Mouse (Mus musculus) forebrain, embryonic 15.5 days (tissue): Measurements from ENCODE around the gene H2-D1. TPM values are rescaled to one million over a fixed set of nuclear protein-coding genes. Genes with fewer than 3 reads are reported as not detected.
"Not testable (repeated sequence)": the region's sequence is repeated elsewhere in the genome, so short reads cannot be mapped to it uniquely, and the experiment has no call there.

Experiments
- ATAC-seq: fragments of 200-750 bp; cut with Nextera tagmentation; replicated peaks from 2 replicates; pipeline ENCODE4 v1.8.0; 2017; ENCODE audit warnings: mild to moderate bottlenecking, moderate TSS enrichment, moderate library complexity
- H3K27ac ChIP-seq: fragments of 300-500 bp; sonication (generic); replicated peaks from 2 replicates; pipeline ENCODE4 v1.5.1; 2015; ENCODE audit warnings: mild to moderate bottlenecking, inconsistent platforms
- H3K27me3 ChIP-seq: fragments of 300-500 bp; sonication (generic); 2 replicates; pipeline ENCODE4 v1.6.1; 2015; ENCODE audit warnings: inconsistent platforms
- H3K36me3 ChIP-seq: fragments of 300-500 bp; sonication (generic); 2 replicates; pipeline ENCODE4 v1.6.1; 2015; ENCODE audit warnings: mild to moderate bottlenecking, inconsistent platforms
- H3K4me1 ChIP-seq: fragments of 300-500 bp; sonication (generic); 2 replicates; pipeline ENCODE4 v1.6.1; 2015; ENCODE audit warnings: inconsistent platforms
- H3K4me2 ChIP-seq: fragments of 300-500 bp; sonication (generic); replicated peaks from 2 replicates; pipeline ENCODE4 v1.6.1; 2015; ENCODE audit warnings: mild to moderate bottlenecking, inconsistent platforms
- H3K4me3 ChIP-seq: fragments of 300-500 bp; sonication (generic); 2 replicates; pipeline ENCODE4 v1.5.1; 2015; ENCODE audit warnings: mild to moderate bottlenecking, inconsistent platforms
- H3K9ac ChIP-seq: fragments of 300-500 bp; sonication (generic); replicated peaks from 2 replicates; pipeline ENCODE4 v1.6.1; 2015; ENCODE audit warnings: mild to moderate bottlenecking, inconsistent platforms
- H3K9me3 ChIP-seq: fragments of 300-500 bp; sonication (generic); 2 replicates; pipeline ENCODE4 v1.6.1; 2016; ENCODE audit warnings: inconsistent platforms
- WGBS: fragments of 180-500 bp; shearing (Covaris S2); methylation state at CpG from one replicate; pipeline ENCODE4 v1.1.7; 2015; ENCODE audit warnings: mixed read lengths; 5-methylcytosine and 5-hydroxymethylcytosine counted together
- polyA plus RNA-seq: library from polyadenylated mRNA; unstranded; fragments of >200 nt; fragmentation: Nextera tagmentation; extraction: Ambion mirVana; gene quantifications from 2 replicates; pipeline ENCODE4 v1.2.1, GENCODE M21; 2015

The H2-D1 gene
- polyA plus RNA-seq, 1 experiment from 2014 or later, result 50.1 TPM

- Histone ChIP-seq H3K36me3 (peaks cover 29% of the 10 kb centered on the region), H3K27me3 (no peaks in the 10 kb centered on the region), H3K4me3 (no peak overlapping the region), H3K4me1 (peaks cover 40% of the 10 kb centered on the region), H3K4me2 (no peak overlapping the region), H3K9ac (no peak overlapping the region), H3K9me3 (no peaks in the 10 kb centered on the region), H3K27ac (0 out of 2 replicates have a peak overlapping the region, but pooled peaks have one; percentile 17)
- no peak for ATAC-seq
- WGBS, result 95% methylated on average over 5 of the region's 5 CpGs
Measured at GRCm38 (mm10) chr17:35232659-35233058, 29.9 kb upstream of the H2-D1 start.

GRCm38 (mm10) chr17:35233114-35233980 lies 29.2 kb upstream of the H2-D1 start, which contains the start of gene Atp6v1g2:
Atp6v1g2 (plus strand) TSS chr17:35233660.
- peak within 1 kb of the TSS; percentile 95 for H3K4me2 ChIP-seq
- H3K36me3 ChIP-seq, result peaks cover 23% of the 10 kb centered on the region
- 73% methylated on average over 18 of the region's 18 CpGs for WGBS
- peaks cover 40% of the 10 kb centered on the region for H3K4me1 ChIP-seq
- no peak for ATAC-seq
- peak within 1 kb of the TSS; percentile 96 for H3K27ac ChIP-seq
- no peak within 1 kb of the TSS; the same call in 1 of the 2 replicates for H3K9ac ChIP-seq
- H3K9me3 ChIP-seq, result no peaks in the 10 kb centered on the region
- H3K27me3 ChIP-seq, result no peaks in the 10 kb centered on the region
- peak within 1 kb of the TSS; percentile 56 for H3K4me3 ChIP-seq

- not testable (repeated sequence) for H3K27ac ChIP-seq, ATAC-seq, H3K9me3 ChIP-seq, H3K27me3 ChIP-seq, H3K4me3 ChIP-seq, H3K9ac ChIP-seq
- WGBS, result 82% methylated on average over 7 of the region's 7 CpGs
- peaks cover 17% of the 10 kb centered on the region for H3K36me3 ChIP-seq
- peaks cover 40% of the 10 kb centered on the region for H3K4me1 ChIP-seq
- H3K4me2 ChIP-seq, result peak overlapping the region; percentile 95; the same call in 1 of the 2 replicates
Measured at GRCm38 (mm10) chr17:35234090-35234489, 28.4 kb upstream of the H2-D1 start.

- WGBS, result 6% methylated on average over 29 of the region's 31 CpGs
- no peaks in the 10 kb centered on the region for H3K9me3 ChIP-seq
- H3K4me1 ChIP-seq, result peaks cover 40% of the 10 kb centered on the region
- no peak for ATAC-seq
- H3K27me3 ChIP-seq, result no peaks in the 10 kb centered on the region
- H3K36me3 ChIP-seq, result peaks cover 12% of the 10 kb centered on the region
- peak overlapping the region; percentile 96 for H3K27ac ChIP-seq
- peak overlapping the region; percentile 56 for H3K4me3 ChIP-seq
- peak overlapping the region; percentile 95 for H3K4me2 ChIP-seq
- peak overlapping the region; percentile 72 for H3K9ac ChIP-seq
Measured at GRCm38 (mm10) chr17:35234903-35235302, 27.6 kb upstream of the H2-D1 start.

GRCm38 (mm10) chr17:35235614-35236389 lies 26.7 kb upstream of the H2-D1 start, which contains the start of gene Nfkbil1:
Nfkbil1 (minus strand) TSS chr17:35235792.
- Histone ChIP-seq H3K27ac (peak within 1 kb of the TSS; percentile 96), H3K9me3 (no peaks in the 10 kb centered on the region), H3K27me3 (no peaks in the 10 kb centered on the region), H3K36me3 (peaks cover 9% of the 10 kb centered on the region; the same call in 1 of the 2 replicates), H3K4me3 (peak within 1 kb of the TSS; percentile 56), H3K9ac (peak within 1 kb of the TSS; percentile 72), H3K4me2 (peak within 1 kb of the TSS; percentile 95), H3K4me1 (peaks cover 47% of the 10 kb centered on the region)
- under 1% methylated on average over 35 of the region's 35 CpGs for WGBS
- peak; percentile 83 for ATAC-seq

GRCm38 (mm10) chr17:35236390-35236746 lies 26.2 kb upstream of the H2-D1 start:
- peaks cover 50% of the 10 kb centered on the region for H3K4me1 ChIP-seq
- peak; percentile 81 for ATAC-seq
- H3K27ac ChIP-seq, result peak overlapping the region; percentile 96
- peak overlapping the region; percentile 95 for H3K4me2 ChIP-seq
- no peaks in the 10 kb centered on the region for H3K27me3 ChIP-seq
- H3K4me3 ChIP-seq, result peak overlapping the region; percentile 56
- H3K9ac ChIP-seq, result peak overlapping the region; percentile 72
- peaks cover 4% of the 10 kb centered on the region; the same call in 1 of the 2 replicates for H3K36me3 ChIP-seq
- under 1% methylated on average over 18 of the region's 18 CpGs for WGBS
- no peaks in the 10 kb centered on the region for H3K9me3 ChIP-seq

GRCm38 (mm10) chr17:35236996-35237395 lies 25.5 kb upstream of the H2-D1 start:
- Histone ChIP-seq H3K4me2 (peak overlapping the region; percentile 95), H3K27me3 (no peaks in the 10 kb centered on the region), H3K9me3 (no peaks in the 10 kb centered on the region), H3K4me3 (peak overlapping the region; percentile 56), H3K9ac (peak overlapping the region; percentile 72), H3K4me1 (peaks cover 46% of the 10 kb centered on the region), H3K27ac (peak overlapping the region; percentile 96), H3K36me3 (peaks cover 4% of the 10 kb centered on the region; the same call in 1 of the 2 replicates)
- ATAC-seq, result no peak
- 82% methylated on average over 9 of the region's 9 CpGs for WGBS

GRCm38 (mm10) chr17:35237504-35237903 lies 25.0 kb upstream of the H2-D1 start:
- Histone ChIP-seq H3K9me3 (no peaks in the 10 kb centered on the region), H3K4me1 (peaks cover 41% of the 10 kb centered on the region), H3K36me3 (peaks cover 4% of the 10 kb centered on the region; the same call in 1 of the 2 replicates), H3K27me3 (no peaks in the 10 kb centered on the region), H3K9ac (no peak overlapping the region), H3K4me2 (no peak overlapping the region), H3K27ac (no peak overlapping the region), H3K4me3 (no peak overlapping the region)
- 89% methylated on average over 12 of the region's 12 CpGs for WGBS
- no peak for ATAC-seq

GRCm38 (mm10) chr17:35239700-35240099 lies 22.8 kb upstream of the H2-D1 start:
- 80% methylated on average over 5 of the region's 5 CpGs for WGBS
- peaks cover 14% of the 10 kb centered on the region for H3K36me3 ChIP-seq
- H3K9ac ChIP-seq, result no peak overlapping the region

GRCm38 (mm10) chr17:35240384-35241304 lies 21.9 kb upstream of the H2-D1 start:
- WGBS, result 23% methylated on average over 12 of the region's 12 CpGs
- Histone ChIP-seq H3K4me3 (peak overlapping the region; percentile 80), H3K9me3 (no peaks in the 10 kb centered on the region), H3K9ac (peak overlapping the region; percentile 53), H3K36me3 (peaks cover 24% of the 10 kb centered on the region), H3K4me2 (peak overlapping the region; percentile 81), H3K27me3 (no peaks in the 10 kb centered on the region), H3K27ac (peak overlapping the region; percentile 97), H3K4me1 (peaks cover 42% of the 10 kb centered on the region)
- ATAC-seq, result peak; percentile 5

More at GRCm38 (mm10) chr17:35239700-35240099, 22.8 kb upstream of the H2-D1 start:
- Histone ChIP-seq H3K27me3 (no peaks in the 10 kb centered on the region), H3K4me2 (no peak overlapping the region), H3K27ac (no peak overlapping the region), H3K4me1 (peaks cover 38% of the 10 kb centered on the region), H3K4me3 (no peak overlapping the region), H3K9me3 (no peaks in the 10 kb centered on the region)
- ATAC-seq, result no peak
